Mouse (Mus musculus) layer of hippocampus, adult 9-11 months (tissue): ENCODE data around the gene Cdc7.
"Not testable (repeated sequence)": the region's sequence is repeated elsewhere in the genome, so short reads cannot be mapped to it uniquely, and the experiment has no call there.

Source experiments
- DNase-seq: peaks from one replicate; pipeline ENCODE4 v3.0.0; 2022

The Cdc7 gene

GRCm38 (mm10) chr5:106963584-106964512 is at the start of gene Cdc7:
TSS of gene Cdc7 (plus strand) at chr5:106964322.
- DNase-seq: peak; percentile 87

GRCm38 (mm10) chr5:106919315-106919714 is 44.8 kb upstream of the Cdc7 start:
- DNase-seq: no peak

GRCm38 (mm10) chr5:106925488-106926368 is 38.4 kb upstream of the Cdc7 start, which contains the start of gene Hfm1:
TSS of gene Hfm1 (minus strand) at chr5:106926321.
- DNase-seq: peak; percentile 37

DNA sequence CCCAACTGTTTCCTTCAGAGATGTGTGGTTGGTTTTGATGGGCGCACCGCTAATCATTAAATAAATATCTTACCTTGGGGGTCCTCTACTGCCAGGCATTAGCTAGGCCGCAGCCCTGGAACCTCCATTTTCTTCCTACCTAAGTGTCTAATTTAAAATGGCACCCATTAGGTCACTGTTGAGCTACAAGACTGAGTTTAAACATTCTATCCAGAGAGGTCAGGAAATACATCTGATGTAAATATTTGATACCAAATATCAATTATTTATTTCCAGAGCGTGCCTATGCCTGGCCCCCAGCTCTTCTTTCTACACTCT is 37.8 kb upstream of the Cdc7 start:
- no peak for DNase-seq

DNA sequence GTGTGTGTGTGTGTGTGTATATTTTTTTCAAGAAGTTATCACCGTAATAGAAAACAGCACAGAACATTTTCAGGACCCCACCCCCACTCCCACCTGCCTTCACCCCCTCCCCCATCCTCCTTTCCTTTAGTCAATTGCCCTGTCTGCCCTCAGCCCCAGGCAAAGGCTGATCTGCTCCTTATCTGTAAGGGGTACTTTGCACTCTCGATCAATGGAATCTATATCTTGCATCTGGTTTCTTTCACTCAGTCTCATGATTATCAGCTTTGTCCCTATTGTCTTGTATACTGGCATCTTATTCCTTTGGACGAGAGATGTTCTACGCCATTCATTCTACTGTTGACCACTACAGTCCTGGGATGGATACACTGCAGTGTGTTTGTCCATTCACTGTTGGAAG is 36.1 kb upstream of the Cdc7 start:
- DNase-seq: no peak

DNA sequence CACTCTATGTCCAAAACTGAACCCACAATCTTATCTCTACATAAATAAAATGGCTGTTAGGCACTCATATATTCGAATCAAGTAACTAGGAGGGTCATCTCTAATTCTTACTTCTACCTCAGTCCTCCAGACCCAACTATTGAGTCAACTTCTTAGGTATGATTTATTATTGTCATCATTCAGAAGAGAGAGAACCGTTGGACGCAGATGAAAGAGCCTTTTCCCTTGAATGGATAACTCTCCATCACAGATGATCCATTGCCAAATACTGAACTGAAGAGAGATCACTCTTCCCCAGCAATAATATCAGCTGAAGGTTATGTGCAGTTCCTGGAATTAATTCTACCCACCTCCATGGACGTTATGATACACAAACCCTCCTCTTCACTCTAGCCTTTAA is 17.8 kb upstream of the Cdc7 start:
- no peak for DNase-seq

DNA sequence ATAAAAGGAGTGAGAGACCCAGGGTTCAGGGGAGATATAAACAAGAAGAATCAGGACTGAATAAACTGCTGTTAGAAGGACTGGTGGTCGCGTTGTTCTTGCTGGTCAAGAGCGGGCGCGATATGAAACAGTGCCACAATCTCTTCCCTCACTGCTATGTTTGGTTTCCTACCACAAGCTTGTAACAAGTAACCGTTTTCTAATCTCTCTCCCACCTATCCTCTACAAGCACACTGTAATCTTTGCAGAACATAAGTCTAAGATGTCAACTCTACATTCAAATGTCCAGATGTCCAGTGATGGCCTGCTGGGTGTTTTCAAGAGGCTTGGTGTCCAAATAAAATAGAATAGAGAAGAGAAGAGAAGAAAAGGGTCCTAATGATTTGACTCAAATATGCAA is 15.4 kb upstream of the Cdc7 start:
- DNase-seq: no peak

DNA sequence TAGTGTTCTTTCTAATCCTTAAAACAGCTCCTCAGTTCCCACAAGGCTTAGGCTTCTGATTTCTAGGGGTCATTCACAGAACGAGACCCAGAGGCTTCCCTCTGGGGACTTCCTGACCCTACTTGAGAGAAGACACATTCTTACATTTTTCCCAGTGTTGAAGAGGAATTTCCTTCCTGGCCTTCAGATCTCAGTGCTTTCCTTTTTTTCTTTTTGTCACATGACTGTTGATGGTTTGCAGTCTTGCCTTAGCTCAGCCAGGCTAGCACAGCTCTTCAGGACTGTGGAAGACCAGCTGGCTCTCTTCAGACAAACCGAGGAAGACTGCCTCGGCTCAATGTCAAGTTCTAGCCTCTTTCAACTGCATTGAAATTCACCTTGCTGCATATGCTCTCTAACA is 7.7 kb upstream of the Cdc7 start:
- no peak for DNase-seq

- no peak for DNase-seq
Observed at GRCm38 (mm10) chr5:106959031-106959430, 5.1 kb upstream of the Cdc7 start.

- no peak for DNase-seq
Observed at GRCm38 (mm10) chr5:106960451-106960850, 3.7 kb upstream of the Cdc7 start.

GRCm38 (mm10) chr5:106964513-106965014 is 442 bp downstream of the Cdc7 start:
- no peak for DNase-seq

GRCm38 (mm10) chr5:106966443-106966842 is 2.3 kb downstream of the Cdc7 start:
- no peak for DNase-seq

DNA sequence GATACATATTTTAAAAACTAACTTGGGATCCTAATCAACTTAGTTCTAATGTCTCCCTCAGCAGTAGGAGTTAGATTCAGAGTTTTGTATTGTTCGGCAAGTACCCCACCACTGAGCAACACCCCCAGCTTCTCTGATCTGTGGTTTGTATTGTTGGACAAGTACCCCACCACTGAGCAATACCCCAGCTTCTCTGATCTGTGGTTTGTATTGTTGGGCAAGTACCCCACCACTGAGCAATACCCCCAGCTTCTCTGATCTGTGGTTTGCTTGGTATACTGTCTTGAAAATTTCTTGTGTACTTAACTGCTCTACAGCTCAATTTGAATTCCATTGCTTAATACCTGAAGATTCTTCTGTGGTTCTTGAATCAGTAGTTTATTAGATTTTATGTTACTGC is 3.5 kb downstream of the Cdc7 start:
- no peak for DNase-seq

DNA sequence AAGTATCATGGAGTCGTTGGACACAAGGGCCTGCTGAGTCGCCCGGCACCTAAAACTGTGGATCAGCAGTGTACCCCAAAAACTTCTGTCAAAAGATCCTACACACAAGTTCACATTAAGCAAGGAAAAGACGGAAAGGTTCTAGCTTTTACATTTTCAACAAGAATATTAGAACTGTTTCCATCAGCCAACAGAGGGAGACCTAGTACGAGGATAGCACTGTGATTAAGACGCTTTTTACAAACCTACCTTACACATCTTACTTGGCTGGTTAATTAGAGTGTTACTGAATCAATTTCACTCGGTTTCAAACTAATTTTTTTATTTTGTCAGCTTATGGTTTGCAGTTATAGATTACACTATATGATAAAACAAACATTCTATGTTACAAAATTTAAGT is 9.8 kb downstream of the Cdc7 start:
- no peak for DNase-seq

GRCm38 (mm10) chr5:106979156-106979555 is 15.0 kb downstream of the Cdc7 start:
- no peak for DNase-seq

GRCm38 (mm10) chr5:106982298-106982952 is 18.3 kb downstream of the Cdc7 start:
- DNase-seq: no peak

GRCm38 (mm10) chr5:106984934-106985333 is 20.8 kb downstream of the Cdc7 start:
- not testable (repeated sequence) for DNase-seq

DNA sequence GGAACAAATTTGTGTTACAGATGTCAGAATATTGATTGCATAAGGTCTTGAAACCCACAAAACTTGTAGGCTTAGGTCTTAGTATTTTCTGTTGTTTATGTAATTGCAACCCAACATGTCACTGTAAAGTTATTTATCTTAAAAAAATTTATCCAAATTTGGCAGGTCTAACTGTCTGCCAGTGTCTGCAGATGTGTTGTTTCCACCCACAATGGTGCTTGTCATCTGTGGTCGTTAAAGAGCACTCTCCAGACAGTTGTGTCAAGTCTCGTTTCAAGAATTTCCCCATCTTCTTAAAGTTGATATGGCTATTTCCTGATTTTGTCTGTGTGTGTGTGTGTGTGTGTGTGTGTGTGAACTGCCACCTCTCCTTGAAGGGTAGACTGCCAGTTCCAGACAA is 21.5 kb downstream of the Cdc7 start:
- DNase-seq: no peak

GRCm38 (mm10) chr5:106989181-106989580 is 25.1 kb downstream of the Cdc7 start:
- no peak for DNase-seq

- no peak for DNase-seq
Observed at GRCm38 (mm10) chr5:106989786-106990185, 25.7 kb downstream of the Cdc7 start.

GRCm38 (mm10) chr5:106990639-106991299 is 26.6 kb downstream of the Cdc7 start:
- peak; percentile 36 for DNase-seq

GRCm38 (mm10) chr5:106991300-106991929 is 27.3 kb downstream of the Cdc7 start:
- no peak for DNase-seq
